Mouse (Mus musculus): ENCODE measurements around the gene Daam1. TPM values are rescaled to one million over a fixed set of nuclear protein-coding genes. Genes with fewer than 3 reads are reported as not detected.

The Daam1 gene
- polyA plus RNA-seq, 1 experiment from 2014 or later, result 5.3 TPM

DNA sequence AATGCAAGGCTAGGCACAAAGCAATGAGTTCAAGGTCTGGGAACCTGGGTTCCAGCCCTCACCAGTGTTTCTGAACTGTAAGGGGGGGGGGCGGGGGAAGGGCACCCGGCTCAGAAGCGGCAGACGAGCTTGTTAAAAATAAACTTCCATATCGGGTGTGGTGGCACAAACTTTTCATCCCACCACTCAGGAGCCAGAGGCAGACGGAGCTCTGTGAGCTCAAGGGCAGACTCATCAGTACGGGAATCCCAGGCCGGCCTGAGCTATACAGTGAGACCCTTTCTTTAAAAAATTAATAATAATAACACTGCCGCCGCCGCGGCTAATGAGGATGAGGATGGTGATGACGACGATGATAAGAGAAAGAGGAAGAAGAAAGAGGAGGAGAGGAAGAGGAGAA lies 18.3 kb upstream of the Daam1 start:
- Histone ChIP-seq H3K27ac (ENCODE audit: low read depth, low read length) (no peak overlapping the region), H3K9me3 (ENCODE audit: control insufficient read depth) (no peaks in the 10 kb centered on the region), H3K4me3 (ENCODE audit: low read depth, low read length) (no peak overlapping the region), H3K36me3 (ENCODE audit: control insufficient read depth, insufficient read depth) (no peaks in the 10 kb centered on the region), H3K4me2 (replicated peaks; ENCODE audit: low read depth) (no peak overlapping the region), H3K4me1 (replicated peaks; ENCODE audit: control insufficient read depth, insufficient read depth, low read length) (no peaks in the 10 kb centered on the region), H3K9ac (ENCODE audit: low read depth, low read length) (no peak overlapping the region), H3K27me3 (replicated peaks; ENCODE audit: control insufficient read depth, insufficient read depth, low read length) (no peaks in the 10 kb centered on the region)
- no peak for TF ChIP-seq CTCF (IDR thresholded peaks at IDR 0.05; ENCODE audit: low read depth)
- ATAC-seq, result no peak
- WGBS, result 70% methylated on average over 14 of the region's 14 CpGs

DNA sequence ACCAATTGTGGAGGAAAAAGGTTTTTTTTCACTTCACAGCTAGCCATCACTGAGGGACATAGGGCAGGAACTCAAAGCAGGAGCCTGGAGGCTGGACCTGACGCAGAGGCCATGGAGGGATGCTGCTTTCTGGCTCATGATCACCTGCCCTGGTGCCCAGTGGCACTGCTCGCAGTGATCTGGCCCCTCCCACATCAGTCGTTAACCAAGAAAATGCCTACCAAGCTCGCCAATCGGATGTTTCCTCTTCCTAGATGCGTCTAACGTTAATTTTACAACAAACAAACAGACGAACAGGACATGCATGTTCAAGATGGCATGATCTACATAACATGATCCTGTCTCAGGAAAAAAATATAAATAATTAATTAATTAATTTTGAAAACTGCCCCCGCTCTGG lies 17.6 kb upstream of the Daam1 start:
- Histone ChIP-seq H3K4me3 (ENCODE audit: low read depth, low read length) (no peak overlapping the region), H3K9ac (ENCODE audit: low read depth, low read length) (no peak overlapping the region), H3K27ac (ENCODE audit: low read depth, low read length) (no peak overlapping the region), H3K36me3 (ENCODE audit: control insufficient read depth, insufficient read depth) (no peaks in the 10 kb centered on the region), H3K9me3 (ENCODE audit: control insufficient read depth) (no peaks in the 10 kb centered on the region), H3K4me1 (replicated peaks; ENCODE audit: control insufficient read depth, insufficient read depth, low read length) (no peaks in the 10 kb centered on the region), H3K27me3 (replicated peaks; ENCODE audit: control insufficient read depth, insufficient read depth, low read length) (no peaks in the 10 kb centered on the region), H3K4me2 (replicated peaks; ENCODE audit: low read depth) (no peak overlapping the region)
- WGBS, result 89% methylated on average over 9 of the region's 9 CpGs
- TF ChIP-seq CTCF (IDR thresholded peaks at IDR 0.05; ENCODE audit: low read depth), result no peak
- no peak for ATAC-seq

DNA sequence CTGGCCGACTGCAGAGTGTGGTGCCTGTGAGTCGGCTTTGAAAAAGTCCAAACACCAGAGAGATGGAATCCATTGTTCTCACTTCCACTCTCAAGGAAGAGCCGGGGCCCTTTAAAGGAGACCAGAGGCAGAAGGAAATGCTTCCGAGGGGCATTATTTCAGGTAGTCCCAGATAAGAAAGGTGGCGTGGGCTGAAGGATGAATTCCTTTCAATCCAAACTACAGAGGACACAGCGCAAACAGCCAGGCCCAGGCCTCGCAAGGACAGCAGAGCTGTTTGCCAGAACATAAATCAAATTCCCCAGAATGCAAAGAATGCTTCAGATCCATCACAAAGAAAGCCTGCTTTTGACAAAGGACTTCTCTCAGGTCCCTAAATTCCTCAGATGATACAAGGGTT lies 17.1 kb upstream of the Daam1 start:
- Histone ChIP-seq H3K27ac (ENCODE audit: low read depth, low read length) (no peak overlapping the region), H3K9ac (ENCODE audit: low read depth, low read length) (no peak overlapping the region), H3K36me3 (ENCODE audit: control insufficient read depth, insufficient read depth) (no peaks in the 10 kb centered on the region), H3K27me3 (replicated peaks; ENCODE audit: control insufficient read depth, insufficient read depth, low read length) (no peaks in the 10 kb centered on the region), H3K9me3 (ENCODE audit: control insufficient read depth) (no peaks in the 10 kb centered on the region), H3K4me2 (replicated peaks; ENCODE audit: low read depth) (no peak overlapping the region), H3K4me1 (replicated peaks; ENCODE audit: control insufficient read depth, insufficient read depth, low read length) (no peaks in the 10 kb centered on the region), H3K4me3 (ENCODE audit: low read depth, low read length) (no peak overlapping the region)
- 47% methylated on average over 7 of the region's 7 CpGs for WGBS
- no peak for ATAC-seq
- no peak for TF ChIP-seq CTCF (IDR thresholded peaks at IDR 0.05; ENCODE audit: low read depth)

DNA sequence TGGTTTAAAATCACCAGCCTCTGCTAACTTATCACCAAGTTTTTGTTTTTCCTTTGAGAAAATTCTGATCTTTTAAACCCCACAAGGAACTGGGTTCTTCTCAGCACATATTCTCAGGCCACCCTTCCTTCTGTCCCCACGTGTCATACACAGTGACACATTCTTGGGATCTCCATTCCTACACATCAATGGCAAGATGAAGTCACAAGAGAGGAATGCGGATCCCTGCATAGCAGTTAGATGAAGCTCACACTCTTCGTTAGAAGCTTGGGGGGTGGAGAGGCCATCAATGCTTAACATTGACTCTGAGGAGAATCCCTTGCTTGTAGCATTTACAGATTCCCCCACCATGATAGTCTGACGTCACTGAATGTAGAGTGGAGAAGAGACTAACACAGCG lies 10.8 kb upstream of the Daam1 start:
- Histone ChIP-seq H3K4me2 (replicated peaks; ENCODE audit: low read depth) (no peak overlapping the region), H3K27me3 (replicated peaks; ENCODE audit: control insufficient read depth, insufficient read depth, low read length) (no peaks in the 10 kb centered on the region), H3K27ac (ENCODE audit: low read depth, low read length) (no peak overlapping the region), H3K9me3 (ENCODE audit: control insufficient read depth) (no peaks in the 10 kb centered on the region), H3K4me3 (ENCODE audit: low read depth, low read length) (no peak overlapping the region), H3K9ac (ENCODE audit: low read depth, low read length) (no peak overlapping the region), H3K4me1 (replicated peaks; ENCODE audit: control insufficient read depth, insufficient read depth, low read length) (no peaks in the 10 kb centered on the region), H3K36me3 (ENCODE audit: control insufficient read depth, insufficient read depth) (no peaks in the 10 kb centered on the region)
- no peak for ATAC-seq
- 71% methylated on average over 5 of the region's 5 CpGs for WGBS
- no peak for TF ChIP-seq CTCF (IDR thresholded peaks at IDR 0.05; ENCODE audit: low read depth)

DNA sequence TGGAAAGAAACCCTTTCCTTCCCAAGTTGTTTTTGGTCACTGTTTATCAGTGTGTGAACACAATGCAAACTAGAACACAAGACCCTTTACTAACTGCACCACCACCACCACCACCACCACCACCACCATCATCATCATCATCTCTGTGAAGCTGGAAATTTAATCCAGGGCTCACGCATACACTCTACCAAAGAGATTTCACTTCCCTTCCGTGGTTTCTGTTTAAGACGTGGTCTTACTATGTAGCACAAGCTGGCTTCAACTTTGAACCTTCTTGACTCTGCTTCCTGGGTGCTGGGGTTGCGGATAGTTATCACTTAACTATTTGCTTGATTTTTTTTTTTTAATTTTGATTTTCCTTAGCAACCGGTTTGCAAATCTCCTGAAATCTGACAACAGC lies 9.6 kb upstream of the Daam1 start:
- whole genome bisulfite sequencing, result 87% methylated on average over 5 of the region's 5 CpGs
- no peaks in the 10 kb centered on the region for H3K27me3 ChIP-seq (replicated peaks; ENCODE audit: control insufficient read depth, insufficient read depth, low read length)

DNA sequence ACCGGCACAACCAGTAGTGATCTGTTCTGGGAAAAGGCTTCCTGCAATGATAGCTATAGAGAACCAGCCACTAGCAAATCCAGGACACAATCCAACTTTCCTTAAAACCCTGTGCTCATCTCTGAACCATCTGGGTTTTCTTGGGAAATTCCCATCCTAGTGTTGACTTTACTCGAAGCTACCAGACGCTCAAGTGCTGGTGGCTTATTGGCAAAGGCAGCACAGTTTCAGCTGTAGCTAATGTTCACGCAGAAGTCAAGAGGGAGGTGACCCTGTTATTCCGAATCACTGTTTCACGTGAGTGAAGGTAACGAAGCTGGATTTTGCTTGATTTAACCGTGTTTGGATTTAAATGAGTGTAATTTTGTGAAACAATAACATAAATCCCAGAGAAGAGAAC lies 9.1 kb upstream of the Daam1 start:
- H3K9me3 ChIP-seq (ENCODE audit: control insufficient read depth), result no peaks in the 10 kb centered on the region
- H3K36me3 ChIP-seq (ENCODE audit: control insufficient read depth, insufficient read depth), result no peaks in the 10 kb centered on the region
- H3K9ac ChIP-seq (ENCODE audit: low read depth, low read length), result no peak overlapping the region
- no peak for TF ChIP-seq CTCF (IDR thresholded peaks at IDR 0.05; ENCODE audit: low read depth)
- no peak overlapping the region for H3K4me3 ChIP-seq (ENCODE audit: low read depth, low read length)
- H3K4me1 ChIP-seq (replicated peaks; ENCODE audit: control insufficient read depth, insufficient read depth, low read length), result no peaks in the 10 kb centered on the region
- no peaks in the 10 kb centered on the region for H3K27me3 ChIP-seq (replicated peaks; ENCODE audit: control insufficient read depth, insufficient read depth, low read length)
- H3K4me2 ChIP-seq (replicated peaks; ENCODE audit: low read depth), result no peak overlapping the region
- H3K27ac ChIP-seq (ENCODE audit: low read depth, low read length), result no peak overlapping the region
- 63% methylated on average over 8 of the region's 8 CpGs for WGBS
- no peak for ATAC-seq

More for the DNA sequence above, 9.6 kb upstream of the Daam1 start:
- Histone ChIP-seq H3K4me3 (ENCODE audit: low read depth, low read length) (no peak overlapping the region), H3K36me3 (ENCODE audit: control insufficient read depth, insufficient read depth) (no peaks in the 10 kb centered on the region), H3K4me1 (replicated peaks; ENCODE audit: control insufficient read depth, insufficient read depth, low read length) (no peaks in the 10 kb centered on the region), H3K9ac (ENCODE audit: low read depth, low read length) (no peak overlapping the region), H3K27ac (ENCODE audit: low read depth, low read length) (no peak overlapping the region), H3K4me2 (replicated peaks; ENCODE audit: low read depth) (no peak overlapping the region), H3K9me3 (ENCODE audit: control insufficient read depth) (no peaks in the 10 kb centered on the region)
- no peak for ATAC-seq
- TF ChIP-seq CTCF (IDR thresholded peaks at IDR 0.05; ENCODE audit: low read depth), result no peak

DNA sequence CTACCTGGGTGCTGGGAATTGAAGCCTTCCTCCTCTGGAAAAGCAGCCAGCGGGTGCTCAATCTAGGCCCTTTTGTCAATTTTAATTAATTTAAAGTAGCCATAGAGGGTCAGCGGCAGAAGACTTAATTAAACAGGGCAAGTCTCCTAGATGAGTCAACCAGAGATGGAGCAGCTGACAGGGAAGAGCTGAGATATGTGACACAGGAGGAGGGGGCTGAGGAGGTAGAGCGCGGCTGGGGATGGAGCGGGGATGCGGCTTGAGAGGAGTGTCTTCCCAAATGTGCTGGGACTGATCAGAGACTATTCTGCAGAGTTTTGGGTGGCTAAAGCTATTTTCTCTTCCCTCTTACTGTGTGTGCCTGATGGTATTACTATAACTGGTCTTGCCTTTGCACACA lies 6.0 kb upstream of the Daam1 start:
- no peak overlapping the region for H3K4me2 ChIP-seq (replicated peaks; ENCODE audit: low read depth)
- ATAC-seq, result no peak
- no peaks in the 10 kb centered on the region for H3K4me1 ChIP-seq (replicated peaks; ENCODE audit: control insufficient read depth, insufficient read depth, low read length)
- WGBS, result 85% methylated on average over 6 of the region's 6 CpGs
- no peak overlapping the region for H3K4me3 ChIP-seq (ENCODE audit: low read depth, low read length)
- H3K9me3 ChIP-seq (ENCODE audit: control insufficient read depth), result no peaks in the 10 kb centered on the region
- TF ChIP-seq CTCF (IDR thresholded peaks at IDR 0.05; ENCODE audit: low read depth), result no peak
- no peak overlapping the region for H3K9ac ChIP-seq (ENCODE audit: low read depth, low read length)
- no peaks in the 10 kb centered on the region for H3K36me3 ChIP-seq (ENCODE audit: control insufficient read depth, insufficient read depth)
- H3K27ac ChIP-seq (ENCODE audit: low read depth, low read length), result no peak overlapping the region
- no peaks in the 10 kb centered on the region for H3K27me3 ChIP-seq (replicated peaks; ENCODE audit: control insufficient read depth, insufficient read depth, low read length)

All from intestine, postnatal 0 days (tissue).